Mouse (Mus musculus) retina, adult 2 months (tissue): ENCODE data around the gene Tuba4a.

Experiments
- DNase-seq: peaks from one replicate; pipeline ENCODE4 v3.0.0-alpha.2; 2012; ENCODE audit warnings: low read depth, low spot score

Gene Tuba4a

GRCm38 (mm10) chr1:75168093-75168471, 51.6 kb downstream of the Tuba4a start:
- DNase-seq: no peak
